ENCODE assay signal across 11 mouse cellular contexts in genomic region chr9:37454011-37454492, GRCm38 (mm10). TPM values are rescaled to one million over a fixed set of nuclear protein-coding genes. Genes with fewer than 3 reads are reported as not detected.
A peak's percentile ranks its signal among the peaks of the same experiment; 100 is the strongest.
DNase-seq lines count a peak whose midpoint lies in the region; ATAC-seq and TF ChIP-seq lines count a peak whose summit lies in the region.
"Had no signal": no experiment of that assay in that cellular context is flagged by ENCODE, and none has a peak within 500 bp of the region (broad histone marks: within the 10 kb centered on the region; RNA-seq: fewer than 3 reads in every experiment).

No protein-coding gene starts in this region.

- no peak for ATAC-seq in midbrain, postnatal 0 days (ENCODE audit: low FRiP score)
- peak; percentile 78 for ATAC-seq in forebrain, embryonic 14.5 days
- ATAC-seq in midbrain, embryonic 14.5 days (ENCODE audit: low FRiP score, low TSS enrichment) = peak; percentile 70
- no peak for ATAC-seq in liver, embryonic 12.5 days

- no peak overlapping the region for H3K27ac ChIP-seq in midbrain, embryonic 10.5 days (replicated peaks)
- no peak overlapping the region for H3K27ac ChIP-seq in midbrain, postnatal 0 days (ENCODE audit: low read depth, low read length)
- peak overlapping the region; percentile 77 for H3K27ac ChIP-seq in forebrain, embryonic 14.5 days (ENCODE audit: low read depth, low read length)
- H3K27ac ChIP-seq in midbrain, embryonic 14.5 days (replicated peaks; ENCODE audit: low read depth, low read length) = 0 out of 2 replicates have a peak overlapping the region, but pooled peaks have one; percentile 26
- H3K27ac ChIP-seq in liver, embryonic 12.5 days = no peak overlapping the region
- H3K27ac ChIP-seq: heart, adult 2 months had no signal

- TF ChIP-seq CTCF in midbrain, postnatal 0 days (IDR thresholded peaks at IDR 0.05) = no peak

- intact Hi-C loops in heart, postnatal 36 days (cut with DNase I) = loop anchor here (2.0 kb wide), 1 partner anchor 15 kb away; no protein-coding TSS in a partner anchor

- H3K9ac ChIP-seq in midbrain, postnatal 0 days (replicated peaks; ENCODE audit: low read length, poor library complexity, severe bottlenecking) = no peak overlapping the region
- H3K9ac ChIP-seq in forebrain, embryonic 14.5 days (ENCODE audit: low read length) = no peak overlapping the region
- no peak overlapping the region for H3K9ac ChIP-seq in midbrain, embryonic 14.5 days (replicated peaks; ENCODE audit: low read length)
- H3K9ac ChIP-seq in liver, embryonic 12.5 days = no peak overlapping the region

- no peaks in the 10 kb centered on the region for H3K9me3 ChIP-seq in midbrain, embryonic 10.5 days (replicated peaks)
- no peaks in the 10 kb centered on the region for H3K9me3 ChIP-seq in midbrain, postnatal 0 days (ENCODE audit: low read length)
- no peaks in the 10 kb centered on the region for H3K9me3 ChIP-seq in forebrain, embryonic 14.5 days (replicated peaks; ENCODE audit: control insufficient read depth, low read length)
- no peaks in the 10 kb centered on the region for H3K9me3 ChIP-seq in midbrain, embryonic 14.5 days (ENCODE audit: control insufficient read depth, low read length)
- H3K9me3 ChIP-seq in liver, embryonic 12.5 days (replicated peaks) = no peaks in the 10 kb centered on the region

- peaks cover 59% of the 10 kb centered on the region for H3K4me1 ChIP-seq in midbrain, embryonic 10.5 days
- H3K4me1 ChIP-seq in midbrain, postnatal 0 days (ENCODE audit: insufficient read depth, low read length) = no peaks in the 10 kb centered on the region
- peaks cover 57% of the 10 kb centered on the region for H3K4me1 ChIP-seq in forebrain, embryonic 14.5 days (ENCODE audit: control insufficient read depth, insufficient read depth, low read length)
- H3K4me1 ChIP-seq in midbrain, embryonic 14.5 days (ENCODE audit: control insufficient read depth, insufficient read depth, low read length) = peaks cover 46% of the 10 kb centered on the region
- no peaks in the 10 kb centered on the region for H3K4me1 ChIP-seq in liver, embryonic 12.5 days

- no peaks in the 10 kb centered on the region for H3K36me3 ChIP-seq in midbrain, embryonic 10.5 days
- H3K36me3 ChIP-seq in midbrain, postnatal 0 days (ENCODE audit: insufficient read depth, low read length) = no peaks in the 10 kb centered on the region
- no peaks in the 10 kb centered on the region for H3K36me3 ChIP-seq in forebrain, embryonic 14.5 days (ENCODE audit: control insufficient read depth, insufficient read depth, low read length)
- H3K36me3 ChIP-seq in midbrain, embryonic 14.5 days (ENCODE audit: control insufficient read depth, insufficient read depth, low read length) = no peaks in the 10 kb centered on the region
- no peaks in the 10 kb centered on the region for H3K36me3 ChIP-seq in liver, embryonic 12.5 days

- peaks cover 100% of the 10 kb centered on the region for H3K27me3 ChIP-seq in midbrain, embryonic 10.5 days (ENCODE audit: low read depth, poor library complexity, severe bottlenecking)
- peaks cover 20% of the 10 kb centered on the region for H3K27me3 ChIP-seq in midbrain, postnatal 0 days (ENCODE audit: insufficient read depth, low read length)
- no peaks in the 10 kb centered on the region for H3K27me3 ChIP-seq in forebrain, embryonic 14.5 days (replicated peaks; ENCODE audit: control insufficient read depth, insufficient read depth, low read length)
- H3K27me3 ChIP-seq in midbrain, embryonic 14.5 days (ENCODE audit: control insufficient read depth, insufficient read depth, low read length) = peaks cover 42% of the 10 kb centered on the region; the same call in 1 of the 2 replicates
- peaks cover 89% of the 10 kb centered on the region for H3K27me3 ChIP-seq in liver, embryonic 12.5 days (replicated peaks)

- peak; percentile 66 for DNase-seq in midbrain, embryonic 10.5 days (ENCODE audit: low spot score)
- DNase-seq in midbrain, postnatal 0 days (ENCODE audit: low spot score) = no peak
- DNase-seq in forebrain, embryonic 14.5 days (ENCODE audit: low spot score) = peak; percentile 91
- peak; percentile 70 for DNase-seq in midbrain, embryonic 14.5 days
- no peak for DNase-seq in heart, postnatal 36 days
- no peak for DNase-seq in layer of hippocampus, postnatal 10 days (ENCODE audit: low spot score in 2 of 2)
- DNase-seq: heart, adult 2 months; lung, postnatal 14 days; thymus, postnatal 36 days had no signal

- no peak overlapping the region for H3K4me2 ChIP-seq in midbrain, postnatal 0 days (ENCODE audit: low read depth, low read length, poor library complexity, severe bottlenecking)
- H3K4me2 ChIP-seq in forebrain, embryonic 14.5 days (ENCODE audit: low read length) = peak overlapping the region; percentile 10; the same call in 1 of the 2 replicates
- no peak overlapping the region for H3K4me2 ChIP-seq in midbrain, embryonic 14.5 days (ENCODE audit: low read length)
- no peak overlapping the region for H3K4me2 ChIP-seq in liver, embryonic 12.5 days

- WGBS in midbrain, embryonic 10.5 days = under 1% methylated on average over 6 of the region's 6 CpGs
- 15% methylated on average over 6 of the region's 6 CpGs for WGBS in midbrain, postnatal 0 days
- WGBS in forebrain, embryonic 14.5 days = 0% methylated on average over 6 of the region's 6 CpGs
- 2% methylated on average over 6 of the region's 6 CpGs for WGBS in midbrain, embryonic 14.5 days
- 17% methylated on average over 6 of the region's 6 CpGs for WGBS in liver, embryonic 12.5 days (ENCODE audit: insufficient replicate concordance)

- peak overlapping the region; percentile 9; the same call in 1 of the 2 replicates for H3K4me3 ChIP-seq in midbrain, embryonic 10.5 days
- H3K4me3 ChIP-seq in midbrain, postnatal 0 days (ENCODE audit: low read depth, low read length) = no peak overlapping the region
- H3K4me3 ChIP-seq in forebrain, embryonic 14.5 days (ENCODE audit: low read depth, low read length) = no peak overlapping the region
- H3K4me3 ChIP-seq in midbrain, embryonic 14.5 days (replicated peaks; ENCODE audit: low read depth, low read length) = no peak overlapping the region
- no peak overlapping the region for H3K4me3 ChIP-seq in liver, embryonic 12.5 days
- H3K4me3 ChIP-seq: heart, adult 2 months; myocyte had no signal

RNA-seq across cellular contexts. Expression of gene Robo3, which starts 21.0 kb away (rescaled TPM):
- 13.1 and 36.6 TPM in 2 replicates for polyA plus RNA-seq in midbrain, embryonic 10.5 days (2016; fragmentation: Nextera tagmentation; extraction: Ambion mirVana)
- 2.8 and 2.9 TPM in 2 replicates for total RNA-seq in midbrain, postnatal 0 days (2014; rRNA removed)
- polyA plus RNA-seq in midbrain, postnatal 0 days (2015; fragmentation: Nextera tagmentation; extraction: Ambion mirVana) = 0.88 and 1.0 TPM in 2 replicates
- polyA plus RNA-seq in forebrain, embryonic 14.5 days (2014; fragmentation: Nextera tagmentation; extraction: Ambion mirVana) = 2.5 and 2.6 TPM in 2 replicates
- 8.9 and 13.3 TPM in 2 replicates for polyA plus RNA-seq in midbrain, embryonic 14.5 days (2014; fragmentation: Nextera tagmentation; extraction: Ambion mirVana)
- polyA plus RNA-seq in liver, embryonic 12.5 days (2016; fragmentation: Nextera tagmentation; extraction: Ambion mirVana) = 0.25 and 0.26 TPM in 2 replicates
- not detected for total RNA-seq in heart, postnatal 36 days (2021)
- 10 to 100 TPM; 14.9 to 22.8 TPM for total RNA-seq in layer of hippocampus, postnatal 10 days (2021)
- total RNA-seq: heart, adult 2 months had no signal

RNA-seq across cellular contexts. Expression of gene Msantd2, which starts 35.1 kb away (rescaled TPM):
- polyA plus RNA-seq in midbrain, embryonic 10.5 days (2016; fragmentation: Nextera tagmentation; extraction: Ambion mirVana) = 33.0 and 33.6 TPM in 2 replicates
- total RNA-seq in midbrain, postnatal 0 days (2014; rRNA removed) = 37.0 and 55.1 TPM in 2 replicates
- 20.5 and 21.1 TPM in 2 replicates for polyA plus RNA-seq in midbrain, postnatal 0 days (2015; fragmentation: Nextera tagmentation; extraction: Ambion mirVana)
- 29.2 and 33.6 TPM in 2 replicates for polyA plus RNA-seq in forebrain, embryonic 14.5 days (2014; fragmentation: Nextera tagmentation; extraction: Ambion mirVana)
- 32.5 and 42.9 TPM in 2 replicates for polyA plus RNA-seq in midbrain, embryonic 14.5 days (2014; fragmentation: Nextera tagmentation; extraction: Ambion mirVana)
- polyA plus RNA-seq in liver, embryonic 12.5 days (2016; fragmentation: Nextera tagmentation; extraction: Ambion mirVana) = 11.3 and 11.8 TPM in 2 replicates
- 1 to 10 TPM; 6.7 to 6.9 TPM for total RNA-seq in heart, postnatal 36 days (2021)
- 10 to 100 TPM; 24.5 to 29.1 TPM for total RNA-seq in layer of hippocampus, postnatal 10 days (2021)

RNA-seq across cellular contexts. Expression of gene Robo4, which starts 52.4 kb away (rescaled TPM):
- polyA plus RNA-seq in midbrain, embryonic 10.5 days (2016; fragmentation: Nextera tagmentation; extraction: Ambion mirVana) = 5.6 and 6.0 TPM in 2 replicates
- total RNA-seq in midbrain, postnatal 0 days (2014; rRNA removed) = 10.1 and 12.6 TPM in 2 replicates
- polyA plus RNA-seq in midbrain, postnatal 0 days (2015; fragmentation: Nextera tagmentation; extraction: Ambion mirVana) = 3.6 and 4.0 TPM in 2 replicates
- 3.3 and 3.7 TPM in 2 replicates for polyA plus RNA-seq in forebrain, embryonic 14.5 days (2014; fragmentation: Nextera tagmentation; extraction: Ambion mirVana)
- polyA plus RNA-seq in midbrain, embryonic 14.5 days (2014; fragmentation: Nextera tagmentation; extraction: Ambion mirVana) = 2.6 and 4.5 TPM in 2 replicates
- polyA plus RNA-seq in liver, embryonic 12.5 days (2016; fragmentation: Nextera tagmentation; extraction: Ambion mirVana) = 4.4 and 5.1 TPM in 2 replicates
- total RNA-seq in heart, postnatal 36 days (2021) = 10 to 100 TPM; 29.6 to 38.7 TPM
- 1 to 10 TPM; 6.9 to 8.3 TPM for total RNA-seq in layer of hippocampus, postnatal 10 days (2021)
- polyA plus RNA-seq: myocyte had no signal

Comparison
In these comparisons a context has a peak if more than half of its experiments do, and no peak if none do; other contexts are left out.
1. DNase-seq: peak in midbrain, embryonic 10.5 days (single experiment), forebrain, embryonic 14.5 days (single experiment) and midbrain, embryonic 14.5 days (single experiment); none in midbrain, postnatal 0 days (single experiment), heart, postnatal 36 days (0 of 2) and layer of hippocampus, postnatal 10 days (0 of 2).
2. H3K27ac ChIP-seq: peak in forebrain, embryonic 14.5 days (single experiment) and midbrain, embryonic 14.5 days (single experiment); none in midbrain, embryonic 10.5 days (single experiment), midbrain, postnatal 0 days (single experiment) and liver, embryonic 12.5 days (single experiment).
3. ATAC-seq: peak in forebrain, embryonic 14.5 days (single experiment) and midbrain, embryonic 14.5 days (single experiment); none in midbrain, postnatal 0 days (single experiment) and liver, embryonic 12.5 days (single experiment).